Mouse (Mus musculus) cerebellum, postnatal 4 days (tissue): ENCODE data around the gene Cntnap1.
"Not testable (repeated sequence)": the region's sequence is repeated elsewhere in the genome, so short reads cannot be mapped to it uniquely, and the experiment has no call there.

Experiments used
- DNase-seq, 2 experiments: peaks; one replicate each; pipeline ENCODE4 v3.0.0; 2022; ENCODE audit warnings: low spot score in 2 of 2, mixed read lengths in 1 of 2

The Cntnap1 gene

DNA sequence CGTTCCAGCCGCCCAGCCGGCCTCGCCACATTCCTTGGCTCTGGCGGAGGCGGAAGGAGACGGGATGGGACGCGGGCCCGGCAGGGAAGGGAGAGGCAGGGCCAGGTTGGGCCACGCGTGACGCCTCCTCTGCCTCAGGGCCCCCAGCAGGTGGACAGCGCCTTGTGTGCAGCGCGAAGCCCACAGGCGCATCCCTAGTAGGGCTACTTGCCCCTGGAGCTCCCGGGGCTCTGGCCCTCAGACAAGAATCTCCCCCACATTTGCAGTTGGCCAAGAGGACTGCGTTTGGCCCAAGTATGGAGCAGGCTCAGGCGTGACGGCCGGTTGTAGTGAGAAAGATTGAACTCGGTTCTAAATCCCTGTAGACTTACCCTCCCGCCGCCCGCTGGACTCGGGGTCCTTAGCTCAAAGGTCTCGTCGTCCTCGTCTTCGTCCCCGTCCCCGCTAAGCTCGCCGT is at the start of gene Cntnap1:
Gene Cntnap1 (plus strand): TSS at position 170 of the 457 bp plus-strand sequence.
- DNase-seq = no peak

DNA sequence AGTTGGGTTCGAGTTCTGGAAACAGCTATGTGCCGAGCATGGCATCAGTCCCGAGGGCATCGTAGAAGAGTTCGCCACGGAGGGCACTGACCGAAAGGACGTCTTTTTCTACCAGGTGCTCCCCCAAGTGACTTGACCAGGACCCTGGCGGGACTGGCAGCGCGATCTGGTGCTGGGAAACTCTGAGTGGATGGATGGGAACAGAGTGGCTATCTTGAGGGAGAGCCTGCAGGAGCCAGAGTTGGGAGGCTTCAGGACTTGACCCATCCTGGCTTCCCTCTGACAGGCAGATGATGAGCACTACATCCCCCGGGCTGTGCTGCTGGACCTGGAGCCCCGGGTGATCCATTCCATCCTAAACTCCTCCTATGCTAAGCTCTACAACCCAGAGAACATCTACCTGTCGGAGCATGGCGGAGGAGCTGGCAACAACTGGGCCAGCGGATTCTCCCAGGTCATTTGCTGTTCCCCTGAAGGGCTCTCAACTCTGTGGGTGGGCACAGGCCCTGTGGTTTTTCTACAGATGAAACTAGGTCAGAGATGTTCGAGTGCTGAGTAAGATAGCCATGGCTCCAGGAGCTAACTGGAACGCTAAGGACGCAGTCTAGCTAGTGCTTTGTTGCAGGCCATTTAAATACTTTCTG is 49.7 kb upstream of the Cntnap1 start:
- no peak for DNase-seq

DNA sequence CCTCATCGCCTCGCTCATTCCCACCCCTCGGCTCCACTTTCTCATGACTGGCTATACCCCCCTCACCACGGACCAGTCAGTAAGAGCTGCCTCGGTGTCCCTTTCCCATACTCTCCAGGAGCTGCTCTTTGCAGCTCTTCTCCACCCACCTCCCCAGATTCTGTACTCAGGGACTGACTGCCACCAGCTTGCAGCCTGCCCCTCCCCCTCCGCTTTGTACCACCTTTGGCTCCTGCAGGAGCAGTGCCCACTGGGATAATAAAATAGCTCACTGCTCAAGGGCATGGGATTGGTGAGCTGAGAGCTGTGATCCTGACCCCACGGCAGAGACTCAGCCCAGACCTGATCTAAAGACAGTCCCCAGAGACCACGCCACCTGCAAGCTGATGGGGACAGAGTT is 45.8 kb upstream of the Cntnap1 start:
- DNase-seq = not testable (repeated sequence)

DNA sequence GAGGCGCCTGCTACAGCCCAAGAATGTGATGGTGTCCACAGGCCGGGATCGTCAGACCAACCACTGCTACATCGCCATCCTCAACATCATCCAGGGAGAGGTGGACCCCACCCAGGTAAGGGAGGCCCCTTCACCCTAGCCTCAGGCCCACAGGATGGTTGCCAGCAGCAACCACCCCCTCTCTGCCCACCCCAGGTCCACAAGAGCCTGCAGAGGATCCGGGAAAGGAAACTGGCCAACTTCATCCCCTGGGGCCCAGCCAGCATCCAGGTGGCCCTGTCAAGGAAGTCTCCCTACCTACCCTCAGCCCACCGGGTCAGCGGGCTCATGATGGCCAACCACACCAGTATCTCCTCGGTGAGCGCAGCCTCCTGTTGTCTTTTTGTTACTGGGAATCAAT is 45.3 kb upstream of the Cntnap1 start:
- DNase-seq = not testable (repeated sequence)

DNA sequence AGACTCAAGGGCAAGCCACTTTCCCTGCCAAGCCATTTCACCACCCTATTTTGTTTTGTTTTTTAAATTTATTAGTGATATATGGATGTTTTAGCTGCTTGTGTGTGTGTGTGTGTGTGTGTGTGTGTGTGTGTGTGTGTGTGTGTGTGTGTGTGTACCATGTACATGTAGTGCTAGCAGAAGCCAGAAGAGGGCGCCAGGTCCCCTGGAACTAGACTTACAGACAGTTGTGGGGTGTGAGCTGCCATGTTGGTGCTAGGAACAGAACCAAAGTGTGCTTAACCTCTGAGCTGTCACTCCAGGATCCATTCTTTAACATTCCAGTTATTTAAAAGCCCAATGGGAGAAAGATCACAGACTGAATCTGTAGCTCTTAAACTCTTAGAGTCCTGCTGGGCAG is 43.2 kb upstream of the Cntnap1 start:
- DNase-seq = no peak

DNA sequence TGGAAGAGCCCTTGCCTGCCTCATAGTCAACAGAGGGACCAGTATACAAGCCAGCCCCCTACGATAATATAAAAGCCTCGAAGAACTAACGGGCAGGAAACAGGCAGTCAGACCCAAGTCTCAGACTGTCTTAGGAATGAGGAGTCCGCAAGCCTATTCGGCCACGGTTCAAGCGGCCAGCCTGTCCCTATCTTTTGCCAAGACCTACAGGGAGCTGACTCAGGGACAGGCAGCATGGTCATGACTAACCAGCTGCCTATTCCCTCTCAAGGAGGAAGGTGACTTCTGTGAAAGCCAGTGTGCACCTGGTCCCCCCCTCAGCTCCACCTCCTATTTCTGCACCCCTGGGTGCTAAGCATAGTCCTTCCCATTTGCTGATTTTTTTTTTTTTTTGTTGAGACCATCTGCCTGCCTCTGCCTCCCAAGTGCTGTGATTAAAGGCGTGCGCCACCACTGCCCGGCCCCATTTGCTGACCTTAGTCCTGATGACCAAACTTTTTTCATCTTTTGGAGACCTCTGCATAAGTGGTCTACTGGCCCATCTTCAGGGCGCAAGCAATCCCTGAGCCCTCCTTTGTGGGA is 41.2 kb upstream of the Cntnap1 start:
- no peak for DNase-seq

DNA sequence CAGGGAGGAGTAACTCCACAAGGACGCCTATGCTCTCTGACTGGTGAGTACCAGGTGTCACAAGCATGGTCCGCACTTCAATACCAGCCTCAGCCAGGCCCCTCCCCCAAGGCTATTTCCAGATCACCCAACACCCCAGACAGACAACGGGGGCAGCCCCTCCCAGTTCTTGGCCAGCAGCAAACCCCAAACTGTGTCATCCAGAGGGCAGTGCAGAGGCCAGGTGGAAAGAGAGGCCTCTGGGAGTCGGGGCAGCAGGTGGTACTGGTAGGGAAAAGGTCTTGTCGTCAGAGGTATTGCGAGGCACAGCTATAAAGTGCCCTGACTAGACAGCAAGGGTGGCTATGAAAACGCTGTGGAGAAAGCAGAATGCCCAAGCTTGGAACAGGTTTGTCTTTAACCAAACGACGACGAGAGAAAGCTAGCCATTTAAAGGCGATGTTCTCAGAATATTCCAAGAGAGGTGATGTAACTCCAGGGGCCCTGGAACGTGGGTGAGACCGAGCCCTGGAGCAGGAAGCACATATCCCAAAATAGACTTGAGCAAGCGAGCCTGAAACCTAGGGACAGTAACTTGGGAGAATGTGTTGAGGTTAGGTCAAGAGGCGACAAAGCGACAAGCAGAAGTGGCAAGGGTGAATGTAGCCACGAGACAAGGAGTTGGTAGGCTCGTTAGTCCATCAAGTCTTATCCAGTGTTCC is 40.1 kb upstream of the Cntnap1 start:
- no peak for DNase-seq

DNA sequence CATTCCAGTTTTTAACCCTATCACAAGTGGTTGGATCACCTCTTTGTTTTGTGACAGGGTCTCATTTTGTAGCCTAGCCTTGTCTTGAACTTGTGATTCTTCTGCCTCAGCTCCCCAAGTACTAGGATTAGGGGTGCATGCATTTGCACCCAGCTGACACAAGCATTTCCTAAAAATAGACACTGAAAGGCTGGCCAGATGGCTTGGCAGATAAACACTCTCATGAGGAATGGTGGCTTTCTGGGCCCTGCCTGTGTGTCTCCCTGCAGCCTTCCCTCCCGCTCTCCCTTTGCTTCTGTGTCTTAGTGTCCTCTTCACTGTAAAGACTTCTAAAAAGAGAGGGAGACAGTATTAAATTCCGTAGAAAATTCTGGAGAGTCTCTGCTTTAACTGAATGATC is 39.1 kb upstream of the Cntnap1 start:
- no peak for DNase-seq

DNA sequence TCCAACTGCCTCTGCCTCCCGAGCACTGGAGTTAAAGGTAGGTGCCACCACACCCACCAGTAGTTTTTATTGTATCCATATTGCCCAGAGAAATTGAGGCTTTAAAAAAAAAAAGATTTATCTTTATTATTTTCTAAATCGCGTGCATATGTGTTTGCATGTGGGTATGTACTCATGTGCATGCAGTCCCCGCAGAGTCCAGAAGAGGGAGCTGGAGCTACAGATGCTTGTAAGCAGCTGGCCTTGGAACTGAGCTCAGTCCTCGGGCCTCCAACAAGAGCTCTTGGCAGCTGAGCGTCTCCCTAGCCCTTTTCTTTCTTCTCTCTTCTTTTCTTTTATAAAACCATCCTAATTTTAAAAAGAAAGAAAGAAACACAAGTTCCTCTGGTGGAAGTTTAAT is 38.6 kb upstream of the Cntnap1 start:
- peak in 1 of 2 experiments; percentile 48 for DNase-seq

DNA sequence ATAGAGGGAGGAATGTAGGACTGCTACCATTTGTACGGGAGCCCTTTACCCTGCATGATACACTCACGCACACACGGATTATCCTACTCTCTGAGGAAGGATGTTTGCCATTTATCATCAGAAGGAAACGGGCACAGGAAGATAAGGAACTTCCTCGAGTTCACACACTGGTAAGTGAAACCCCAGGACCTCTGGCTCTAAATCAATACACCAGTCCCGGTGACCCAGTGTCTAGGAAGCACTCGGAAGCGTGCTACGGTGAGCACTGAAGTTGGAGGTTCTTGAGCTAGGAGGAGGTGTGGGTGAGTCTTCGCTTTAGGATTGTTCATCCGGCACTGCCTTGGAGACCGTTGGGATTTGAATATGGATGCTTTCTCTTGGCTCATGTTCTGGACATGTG is 37.3 kb upstream of the Cntnap1 start:
- no peak for DNase-seq

DNA sequence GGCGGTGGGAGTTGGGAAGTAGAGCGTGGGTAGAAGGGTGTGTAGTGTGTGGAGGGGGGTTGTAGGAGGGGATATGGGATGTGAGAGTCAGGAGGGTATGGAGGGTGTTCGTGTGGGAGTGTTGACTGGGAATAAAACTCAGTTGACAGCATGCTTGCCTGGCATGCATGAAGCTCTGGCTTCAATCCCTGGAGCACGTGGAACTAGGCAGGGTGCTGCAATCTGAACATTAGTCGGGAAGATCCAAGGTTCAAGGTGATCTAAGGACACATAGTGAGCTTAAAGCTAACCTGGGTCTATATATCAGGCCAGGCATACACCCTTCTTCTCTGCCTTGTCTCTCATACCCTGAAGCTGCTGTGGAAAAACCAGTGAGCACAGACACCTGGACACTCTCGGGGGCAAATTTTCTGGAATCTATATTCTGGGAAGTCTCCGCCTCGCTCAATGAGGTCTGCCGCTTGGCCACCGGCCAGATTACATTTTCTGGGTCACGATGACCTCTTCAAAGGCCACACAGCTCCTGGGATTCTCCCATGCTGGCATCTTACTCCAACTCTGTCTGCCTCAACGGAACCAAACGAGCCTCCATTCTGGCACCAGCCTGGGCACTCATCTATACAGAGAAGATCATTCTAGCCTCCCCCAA is 36.0 kb upstream of the Cntnap1 start:
- no peak for DNase-seq

DNA sequence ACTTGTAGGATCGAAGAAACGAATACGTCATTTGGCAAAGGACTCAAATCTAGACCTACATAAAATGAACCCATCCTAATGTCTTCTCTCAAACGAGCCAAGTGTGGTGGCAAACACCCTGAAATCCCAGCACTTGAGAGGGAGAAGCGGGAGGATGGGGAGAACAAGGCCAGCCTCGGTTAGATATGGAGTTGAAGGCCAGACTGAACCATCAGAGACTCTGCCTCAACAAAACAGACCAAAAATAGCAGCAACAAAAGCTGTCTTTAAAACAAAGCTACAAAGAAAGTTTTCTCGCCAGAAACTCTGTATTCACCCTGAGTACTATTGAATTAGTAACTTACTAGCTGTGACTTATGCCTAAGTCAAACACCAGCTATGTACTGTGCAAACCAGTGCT is 33.3 kb upstream of the Cntnap1 start:
- no peak for DNase-seq

DNA sequence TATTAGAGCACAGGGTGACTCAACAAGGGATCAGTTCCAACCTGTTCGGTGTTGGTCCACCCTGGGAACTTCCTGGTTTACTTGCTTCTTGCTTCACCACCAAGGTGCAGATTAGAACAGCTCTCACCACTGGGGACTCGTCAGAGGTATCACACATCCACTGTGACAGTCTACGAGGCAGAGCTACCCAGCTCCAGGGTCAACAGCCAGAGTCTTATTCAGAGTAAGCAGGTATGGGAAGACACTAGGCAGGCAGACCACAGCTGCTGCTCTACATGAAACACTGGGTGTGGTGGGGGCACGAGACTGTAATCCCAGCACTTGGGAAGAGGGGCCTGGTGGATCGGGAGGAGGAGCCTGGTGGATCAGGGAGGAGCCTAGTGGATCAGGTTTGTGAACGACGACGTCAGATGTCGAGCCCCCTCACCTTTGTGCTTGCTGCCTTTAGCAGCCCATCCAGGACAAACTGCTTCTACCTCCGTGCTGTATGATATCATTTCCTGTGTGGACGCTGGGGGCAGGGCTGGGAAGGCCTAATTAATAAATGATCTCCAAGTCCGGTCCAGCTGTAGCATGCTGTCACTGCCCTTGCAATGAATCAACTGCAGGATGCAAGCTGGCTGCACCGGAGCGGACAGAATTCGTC is 31.7 kb upstream of the Cntnap1 start:
- DNase-seq = no peak

DNA sequence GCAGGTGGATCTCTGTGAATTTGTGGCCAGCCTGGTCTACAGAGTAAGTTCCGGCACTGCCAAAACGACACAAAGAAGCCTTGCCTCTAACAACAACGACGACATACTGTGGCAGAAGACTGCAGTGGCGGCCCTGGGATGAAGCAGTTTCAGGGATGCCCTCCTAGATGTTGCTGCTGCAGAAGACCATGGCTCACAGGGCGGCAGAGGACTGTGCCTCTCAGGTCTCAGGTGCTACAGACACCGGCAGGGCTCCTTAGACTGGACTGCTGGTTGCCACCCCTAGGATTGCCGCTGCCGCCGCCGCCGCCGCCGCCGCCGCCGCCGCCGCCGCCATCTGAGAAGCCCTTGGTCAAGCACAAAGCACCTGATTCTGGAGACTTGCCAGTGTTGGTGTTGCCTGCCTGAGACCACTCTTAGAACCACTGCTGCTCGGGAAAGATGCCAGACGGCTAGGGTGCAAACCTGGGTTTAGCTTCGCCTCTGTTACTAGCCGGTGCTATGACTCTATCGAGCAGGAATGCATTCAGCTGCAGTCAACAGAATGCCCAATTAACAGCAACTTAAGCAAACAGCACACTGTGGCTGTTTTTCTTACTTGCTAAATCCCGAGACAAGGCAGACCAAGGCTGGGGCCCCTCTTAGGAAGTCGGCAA is 30.0 kb upstream of the Cntnap1 start:
- no peak for DNase-seq

DNA sequence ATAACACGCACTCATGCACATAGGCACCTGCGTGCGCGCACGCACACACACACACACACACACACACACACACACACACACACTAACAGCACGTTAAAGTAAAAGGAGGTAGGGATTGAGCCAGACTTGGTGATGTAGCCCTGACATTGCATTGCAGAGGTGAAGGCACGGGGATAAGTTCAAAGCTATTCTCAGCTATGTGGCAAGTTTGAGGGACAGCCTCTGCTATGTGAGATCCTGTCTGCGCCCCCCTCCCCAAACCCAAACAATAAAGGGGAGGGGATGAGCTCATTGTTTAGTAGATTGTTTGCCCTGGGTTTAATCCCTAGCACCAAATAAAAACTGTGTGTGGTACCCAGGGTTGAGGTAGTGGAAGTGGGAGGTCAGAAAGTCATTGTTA is 29.2 kb upstream of the Cntnap1 start:
- DNase-seq = no peak

DNA sequence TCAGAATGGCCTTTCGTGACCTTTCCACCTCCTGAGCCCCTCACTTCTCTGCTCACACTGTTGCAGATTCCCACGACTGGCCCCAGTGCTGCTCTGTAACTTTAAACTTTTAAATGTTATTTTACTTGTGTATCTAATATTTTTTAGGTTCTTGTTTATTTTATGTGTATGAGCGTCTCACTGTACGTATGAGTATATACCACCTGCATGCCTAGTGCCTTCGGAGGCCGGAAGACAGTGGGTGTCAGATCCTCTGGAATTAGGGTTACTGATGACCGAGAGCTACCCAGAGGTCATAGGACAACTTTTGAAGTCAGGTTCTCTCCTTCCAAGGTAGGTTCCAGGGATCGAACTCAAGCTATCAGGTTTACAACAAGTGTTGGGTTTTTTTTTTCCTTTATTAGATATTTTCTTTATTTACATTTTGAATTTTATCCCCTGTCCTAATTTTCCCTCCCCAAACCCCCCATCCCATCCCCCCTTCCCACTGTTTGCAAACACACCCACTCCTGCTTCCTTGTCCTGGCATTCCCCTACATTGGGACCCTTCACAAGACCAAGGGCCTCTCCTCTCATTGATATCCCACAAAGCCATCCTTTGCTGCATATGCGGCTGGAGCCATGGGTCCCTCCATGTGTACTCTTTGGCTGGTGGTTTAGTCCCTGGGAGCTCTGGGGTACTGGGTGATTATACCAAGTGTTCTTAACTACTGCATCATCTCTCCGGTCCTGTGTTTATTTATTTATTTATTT is 27.9 kb upstream of the Cntnap1 start:
- no peak for DNase-seq

DNA sequence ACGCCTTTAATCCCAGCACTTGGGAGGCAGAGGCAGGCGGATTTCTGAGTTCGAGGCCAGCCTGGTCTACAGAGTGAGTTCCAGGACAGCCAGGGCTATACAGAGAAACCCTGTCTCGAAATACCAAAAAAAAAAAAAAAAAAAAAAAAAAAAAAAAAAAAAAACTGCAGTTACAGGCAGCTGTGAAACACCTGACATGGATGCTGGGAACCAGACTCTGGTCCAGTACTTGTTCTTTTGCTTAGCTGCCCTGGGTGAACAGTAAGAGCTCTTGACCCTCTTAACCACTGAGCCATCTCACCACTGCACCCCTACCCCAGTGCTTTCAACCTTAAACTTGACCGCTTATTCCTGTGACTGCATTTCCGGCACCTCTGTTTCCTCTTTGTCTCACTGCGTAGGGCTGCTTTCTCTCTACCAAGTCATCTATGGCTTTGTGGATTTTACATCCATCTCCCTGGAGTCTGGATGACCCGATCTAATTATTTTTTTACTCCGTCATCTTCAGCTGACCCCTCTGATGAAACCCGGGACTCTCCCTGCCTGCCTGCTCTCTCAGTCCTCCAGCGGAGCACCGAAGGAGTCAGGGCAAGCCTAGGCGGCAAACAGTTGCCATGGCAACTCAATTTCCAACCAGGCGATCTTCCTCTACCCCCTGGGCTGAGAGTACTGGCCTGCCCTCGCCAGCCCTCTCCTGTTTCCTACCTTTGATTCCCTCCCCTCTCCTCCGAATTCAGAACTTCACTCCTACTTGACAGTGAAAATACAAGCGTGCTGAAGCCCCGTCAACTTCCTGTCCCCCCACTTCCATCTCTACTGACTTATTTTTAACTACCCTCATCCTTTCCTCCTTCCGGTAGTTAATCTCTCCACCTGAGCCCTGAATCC is 26.7 kb upstream of the Cntnap1 start:
- peak in 1 of 2 experiments; percentile 50 for DNase-seq

DNA sequence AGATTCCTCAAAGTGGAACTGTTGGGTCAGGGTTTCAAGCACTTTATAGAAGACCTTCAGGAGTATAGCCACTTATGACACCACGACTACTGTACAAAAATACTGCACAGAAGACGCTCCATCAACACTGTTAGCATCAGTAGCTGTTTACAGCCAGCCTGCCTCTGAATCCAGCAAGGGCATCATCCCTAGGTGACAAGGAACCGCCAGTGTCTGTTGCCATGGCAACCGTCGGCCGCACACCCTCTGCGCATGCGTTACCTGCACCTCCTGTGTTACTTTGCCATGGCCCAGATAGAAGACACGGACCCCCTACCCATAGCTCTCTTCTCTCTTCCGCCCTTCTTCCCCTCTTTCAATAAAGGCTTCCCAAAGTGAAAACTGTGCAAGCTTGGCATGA is 23.9 kb upstream of the Cntnap1 start:
- peak in 1 of 2 experiments; percentile 62 for DNase-seq

DNA sequence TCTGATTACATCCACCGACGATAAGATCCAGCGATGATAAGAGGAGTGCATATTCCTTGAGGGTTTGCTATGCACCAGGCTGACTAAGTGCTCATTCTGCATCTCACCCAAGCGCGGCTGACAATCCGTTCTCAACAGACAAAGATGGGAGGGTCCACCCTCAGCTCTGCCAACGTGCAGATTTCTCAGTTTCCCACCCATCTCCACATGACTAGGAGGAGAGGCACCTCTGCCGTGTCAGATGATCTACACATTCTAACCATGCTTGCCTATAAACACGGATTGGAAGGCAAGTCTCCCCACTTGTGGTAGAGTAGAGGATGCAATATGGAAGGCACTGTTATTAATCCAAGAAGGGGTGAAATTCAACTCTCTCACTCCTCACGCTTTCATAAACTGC is 21.6 kb upstream of the Cntnap1 start:
- no peak for DNase-seq
